Mouse (Mus musculus) G1E (cell line): ENCODE results near the gene Gab1.

Experiments used
- CTCF ChIP-seq: IDR thresholded peaks from 2 replicates; pipeline ENCODE4 v1.5.1; 2012; ENCODE audit warnings: low read depth, low read length, inconsistent platforms, mixed read lengths
- GATA1 ChIP-seq: IDR thresholded peaks from 2 replicates; pipeline ENCODE4 v1.6.1; 2012; ENCODE audit warnings: borderline replicate concordance, low read length, inconsistent platforms, mixed read lengths
- GATA2 ChIP-seq: IDR thresholded peaks from 2 replicates; pipeline ENCODE4 v1.6.1; 2012; ENCODE audit warnings: low read depth, low read length, inconsistent platforms, borderline replicate concordance
- POLR2AphosphoS5 ChIP-seq: IDR thresholded peaks from 2 replicates; pipeline ENCODE4 v1.6.1; 2012; ENCODE audit warnings: low read depth, low read length, inconsistent platforms; ENCODE audit not compliant: insufficient replicate concordance

GRCm38 (mm10) chr8:80793791-80794515, 86.4 kb downstream of the Gab1 start:
- TF ChIP-seq CTCF (no peak), GATA2 (no peak), GATA1 (no peak), POLR2AphosphoS5 (no peak)
